Mouse (Mus musculus) urinary bladder, postnatal 36 days (tissue): Measurements from ENCODE around the gene Krt222.
"Not testable (repeated sequence)": the region's sequence is repeated elsewhere in the genome, so short reads cannot be mapped to it uniquely, and the experiment has no call there.

ENCODE experiments used
- DNase-seq, 2 experiments: peaks; one replicate each; pipeline ENCODE4 v3.0.0; 2022; ENCODE audit warnings: low spot score in 2 of 2, mixed read lengths in 1 of 2

The Krt222 gene

DNA sequence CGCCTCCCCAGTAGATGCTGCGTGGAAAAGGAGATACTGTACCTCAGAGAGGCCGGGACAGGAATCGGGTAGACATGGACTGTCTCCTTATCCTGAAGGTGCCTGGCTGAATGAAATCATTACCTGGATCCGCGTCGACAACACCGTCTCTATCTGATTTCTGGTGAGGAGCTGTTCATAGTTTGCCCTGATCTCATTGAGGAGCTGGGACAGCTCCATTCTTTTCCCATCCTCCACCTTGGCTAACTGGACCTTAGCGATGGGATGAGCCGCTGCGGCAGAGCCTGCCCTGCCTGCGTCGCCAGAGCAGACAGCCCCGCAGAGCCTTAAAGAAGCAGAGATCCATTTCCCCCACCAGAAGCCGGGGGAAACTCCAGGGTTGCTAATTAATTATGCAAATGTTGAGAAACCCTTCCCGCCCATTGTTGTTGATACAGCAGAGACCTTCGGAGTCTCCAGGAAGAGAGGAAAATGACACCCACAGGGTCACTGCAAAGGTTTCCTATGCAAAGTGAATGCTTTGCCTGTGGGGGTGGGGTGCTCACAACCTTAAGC lies at the start of gene Krt222:
Gene Krt222, minus strand, starts transcription at position 266 of the 555 bp plus-strand sequence.
- DNase-seq, result peak in 1 of 2 experiments; percentile 6

DNA sequence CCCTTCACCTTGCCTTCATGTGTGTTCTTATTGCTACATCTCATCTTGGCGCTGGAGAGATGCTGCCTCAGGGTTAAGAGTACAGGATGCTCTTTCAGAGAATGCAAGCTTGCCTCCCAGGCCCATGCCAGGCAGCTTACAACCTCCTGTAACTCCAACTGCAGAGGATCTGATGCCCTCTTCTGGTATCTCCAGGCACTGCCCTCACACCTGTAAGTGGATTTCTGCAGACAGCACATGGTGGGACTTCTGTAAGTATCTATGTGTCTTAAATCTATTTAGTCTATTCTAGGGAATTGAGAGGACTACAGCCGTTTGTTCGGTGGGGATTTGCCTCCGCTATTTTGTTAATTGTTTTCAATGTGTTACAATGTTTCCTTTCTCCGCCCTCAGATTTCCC lies 49.0 kb upstream of the Krt222 start:
- peak; percentile 6 to 13 for DNase-seq

DNA sequence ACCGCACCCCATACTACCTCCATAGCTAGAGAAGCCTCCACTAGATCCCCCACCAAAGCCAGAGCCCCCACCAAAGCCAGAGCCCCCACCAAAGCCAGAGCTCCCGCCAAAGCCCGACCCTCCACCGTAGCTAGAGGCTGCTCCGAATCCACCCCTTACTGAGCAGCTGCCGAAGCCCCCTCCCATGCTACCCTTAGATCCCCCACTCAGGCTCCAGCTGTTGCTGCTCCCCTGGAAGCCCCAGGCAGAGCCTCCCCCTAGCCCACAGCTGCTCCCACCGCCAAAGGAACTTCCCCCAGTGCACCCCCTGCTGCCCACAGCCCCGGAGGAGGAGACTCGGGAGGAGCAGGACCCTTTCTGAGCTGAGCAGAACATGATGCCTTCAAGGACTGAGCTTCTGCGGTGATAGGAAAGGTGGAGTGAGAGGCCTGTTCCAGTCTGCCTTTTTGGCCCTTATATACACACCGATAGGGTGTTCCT lies 41.0 kb upstream of the Krt222 start, which contains the start of gene Krt24:
Gene Krt24, minus strand, starts transcription at position 430 of the 480 bp plus-strand sequence.
- DNase-seq, result no peak

DNA sequence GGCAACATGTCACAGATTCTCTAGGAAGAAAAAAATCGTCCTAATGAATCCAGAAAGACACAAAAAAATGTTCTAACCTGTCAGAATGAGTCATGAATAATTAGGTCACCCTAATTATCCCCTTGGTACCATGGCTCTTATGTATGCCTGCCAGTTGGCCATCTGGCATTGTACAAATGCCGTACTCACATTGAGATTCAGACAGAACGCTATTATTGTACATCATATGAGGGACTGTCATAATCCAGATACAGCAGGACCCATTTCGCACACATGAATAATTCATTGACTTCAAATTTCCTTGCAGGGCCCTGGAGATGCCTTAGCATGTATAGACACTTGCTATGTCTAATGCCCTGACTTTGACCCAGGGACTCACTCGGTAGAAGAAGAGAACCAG lies 40.1 kb upstream of the Krt222 start:
- DNase-seq, result no peak

DNA sequence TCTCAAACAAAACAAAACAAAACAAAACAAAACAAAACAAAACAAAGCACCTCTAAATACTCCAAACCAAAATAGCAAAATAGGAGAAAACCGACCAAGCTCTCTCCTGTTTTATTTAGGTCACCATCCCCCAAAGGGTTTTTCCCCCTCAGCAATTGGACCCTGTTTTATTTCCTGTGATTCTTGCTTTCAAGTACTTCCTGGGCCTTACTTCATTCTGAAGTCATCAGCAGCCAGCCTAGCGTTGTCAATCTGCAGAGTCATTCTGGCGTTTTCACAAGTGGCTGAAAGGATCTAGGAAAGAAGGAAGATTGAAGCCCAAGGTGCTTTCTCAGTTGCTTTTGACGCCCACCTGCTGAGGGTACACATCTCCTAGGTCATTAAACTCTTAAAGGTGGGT lies 39.4 kb upstream of the Krt222 start:
- no peak for DNase-seq

DNA sequence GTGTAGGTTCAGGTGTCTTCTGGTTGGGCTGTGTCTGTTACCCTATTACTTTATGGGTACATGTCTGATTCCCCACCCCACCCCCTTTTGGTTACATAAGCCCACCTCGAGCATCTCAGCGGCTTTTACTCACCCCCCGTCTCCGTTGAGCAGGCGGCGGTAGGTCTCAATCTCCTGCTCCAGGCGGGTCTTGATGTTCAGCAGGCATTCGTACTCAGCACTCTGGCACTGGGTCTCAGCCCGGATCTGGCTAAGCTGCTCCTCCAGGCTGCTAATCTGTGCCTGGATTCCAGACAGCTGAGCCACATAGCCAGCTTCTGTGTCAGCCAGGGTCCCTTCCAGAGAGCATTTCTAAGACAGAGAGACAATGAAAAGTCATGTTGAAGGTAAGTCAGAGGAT lies 37.2 kb upstream of the Krt222 start:
- DNase-seq, result no peak

DNA sequence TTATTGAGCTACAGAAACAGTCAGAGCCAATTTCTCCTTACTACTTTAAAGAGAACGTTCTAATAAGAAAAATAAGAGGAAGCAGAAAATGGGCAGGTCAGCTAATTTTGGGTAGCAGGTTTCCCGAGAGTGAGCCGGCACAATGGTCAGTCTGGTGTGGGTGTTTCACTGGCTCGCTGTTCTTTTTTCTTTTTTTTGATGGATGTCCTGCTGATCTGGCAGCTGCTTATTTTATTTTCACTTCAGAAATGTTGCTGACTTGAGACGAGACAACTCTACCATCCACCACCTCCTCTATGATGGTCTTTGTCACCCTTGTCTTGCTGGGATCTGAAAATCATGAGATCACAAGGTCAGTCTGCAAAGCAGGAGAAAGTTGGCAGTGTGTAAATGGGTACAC lies 36.1 kb upstream of the Krt222 start:
- no peak for DNase-seq

DNA sequence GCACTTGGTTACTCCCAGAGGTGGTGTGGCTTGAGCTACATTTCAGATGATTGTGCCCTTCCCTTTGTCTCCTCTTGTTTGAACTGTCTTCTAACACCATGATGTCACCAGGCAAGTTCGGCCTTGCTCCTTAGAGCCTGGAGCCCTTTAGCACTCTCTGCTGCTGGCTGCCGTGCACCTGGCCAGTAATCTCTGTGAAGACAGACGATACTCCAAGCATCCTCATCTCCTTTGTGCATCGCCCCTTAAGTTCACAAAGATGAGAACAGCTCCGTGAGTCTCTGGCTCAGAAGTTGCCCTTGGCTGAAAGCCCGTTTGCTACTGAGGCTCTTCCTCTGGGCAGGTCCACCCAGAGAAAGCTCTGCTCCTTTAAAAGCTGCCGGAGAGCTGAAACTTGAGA lies 32.9 kb upstream of the Krt222 start:
- DNase-seq, result no peak

DNA sequence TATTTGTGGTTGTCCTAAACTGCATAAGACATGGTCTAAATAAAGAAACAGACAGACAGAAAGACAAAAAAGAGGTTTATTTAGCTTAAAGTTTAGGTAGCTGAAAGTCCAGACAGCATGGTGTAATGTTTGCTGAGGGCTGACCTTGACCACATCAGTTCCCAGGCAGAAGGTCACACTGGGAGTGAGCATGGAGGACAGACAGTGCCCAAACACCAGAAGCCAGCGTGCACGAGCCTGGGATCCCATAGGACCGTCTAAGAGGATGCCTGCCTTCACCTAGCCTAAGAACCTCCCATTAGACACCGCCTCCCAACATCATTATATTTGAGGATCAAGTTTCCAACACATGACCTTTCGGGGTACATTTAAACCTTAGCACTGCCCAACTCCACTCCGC lies 31.7 kb upstream of the Krt222 start:
- no peak for DNase-seq

DNA sequence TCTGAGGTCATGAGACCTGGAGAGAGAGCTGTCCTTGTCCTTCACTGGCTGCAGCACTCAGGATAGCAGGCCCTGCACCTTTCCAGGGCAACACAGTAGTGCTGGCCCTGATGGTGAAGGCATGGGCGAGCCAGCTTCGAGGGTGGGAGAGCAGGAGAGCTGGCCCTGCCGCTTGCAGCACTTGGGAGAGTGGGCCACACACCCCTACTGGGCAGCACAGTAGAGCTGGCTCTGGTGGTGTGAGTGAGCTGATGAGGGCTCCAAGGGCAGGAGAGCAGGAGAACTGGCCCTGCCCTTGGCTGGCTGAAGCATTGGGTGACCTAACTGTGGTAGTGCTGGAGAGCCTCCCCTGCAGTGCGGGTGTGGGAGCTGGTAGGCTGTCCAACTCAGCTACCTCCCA lies 28.8 kb upstream of the Krt222 start:
- no peak for DNase-seq

DNA sequence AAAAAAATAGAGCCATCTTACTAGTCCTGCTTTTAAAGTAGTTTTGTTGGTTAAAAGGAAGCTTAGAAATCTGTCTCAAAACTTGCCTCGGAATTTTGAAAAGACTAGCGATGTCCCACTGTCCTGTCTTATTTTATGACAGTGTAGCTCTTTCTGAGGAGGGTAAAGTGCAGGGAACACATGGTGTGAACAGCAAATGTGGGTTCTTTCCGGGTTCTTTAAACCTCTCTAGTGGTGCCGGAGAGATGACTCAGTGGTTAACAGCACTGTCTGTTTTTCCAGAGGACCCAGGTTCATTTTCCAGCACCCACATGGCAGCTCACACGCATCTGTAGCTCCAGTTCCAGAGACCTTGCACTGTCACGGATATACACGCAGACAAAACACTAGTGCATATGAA lies 25.3 kb upstream of the Krt222 start:
- DNase-seq, result no peak

DNA sequence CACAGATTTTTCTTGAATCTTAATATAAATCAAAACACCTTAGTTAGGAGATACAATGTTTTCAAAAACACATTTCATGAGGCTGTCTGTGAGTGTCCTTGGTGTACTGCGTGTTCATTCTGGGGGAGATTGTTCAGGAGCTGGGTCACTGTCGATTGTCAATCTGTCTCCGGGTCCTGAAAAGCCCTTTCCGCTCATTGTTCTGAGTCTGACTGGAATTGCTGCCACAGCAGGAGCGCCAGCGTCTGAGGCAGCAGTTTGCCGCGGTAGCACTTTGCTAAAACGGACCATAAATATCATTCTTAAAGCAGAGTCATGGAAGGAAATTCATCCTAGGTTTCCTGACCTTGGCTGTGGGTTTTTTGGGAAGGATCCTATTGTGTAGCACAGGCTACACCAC lies 21.9 kb upstream of the Krt222 start:
- DNase-seq, result no peak

DNA sequence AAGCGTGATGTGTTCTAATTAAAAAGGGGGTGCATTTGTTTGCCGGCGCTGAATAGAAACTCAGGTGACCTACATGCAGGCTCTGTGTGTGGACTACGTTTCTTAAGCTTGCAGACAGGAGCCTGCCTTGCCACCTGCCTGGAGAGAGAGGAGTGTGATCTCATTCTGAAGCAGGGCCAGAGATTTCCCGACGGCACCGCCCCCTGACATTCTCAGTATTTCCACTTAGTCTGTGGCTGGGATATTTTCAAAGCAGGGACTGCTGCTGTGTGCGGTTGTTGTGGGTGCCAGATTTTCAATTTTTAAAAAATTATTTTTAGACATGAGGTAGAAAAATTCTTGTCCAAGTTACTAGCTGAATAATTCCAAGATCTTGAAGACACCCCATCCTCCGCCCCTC lies 21.3 kb upstream of the Krt222 start:
- no peak for DNase-seq

DNA sequence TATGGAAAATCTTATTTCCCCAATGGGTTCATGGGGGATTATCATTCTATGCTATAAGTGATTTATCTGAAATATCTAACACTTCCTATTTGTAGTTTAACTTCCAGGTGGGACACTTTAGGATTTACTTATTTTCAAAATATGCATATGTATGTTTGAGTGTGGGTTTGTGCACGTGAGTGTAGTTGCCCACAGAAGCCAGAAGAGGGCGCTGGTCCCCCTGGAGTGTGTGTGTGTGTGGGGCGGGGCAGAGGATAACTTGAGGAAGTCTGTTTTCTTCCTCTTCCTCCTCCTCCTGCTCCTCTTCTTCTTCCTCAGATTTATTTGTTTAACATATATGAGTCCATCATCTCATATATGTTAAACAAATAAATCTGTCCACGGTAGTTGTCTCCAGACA lies 12.3 kb upstream of the Krt222 start:
- DNase-seq, result no peak

DNA sequence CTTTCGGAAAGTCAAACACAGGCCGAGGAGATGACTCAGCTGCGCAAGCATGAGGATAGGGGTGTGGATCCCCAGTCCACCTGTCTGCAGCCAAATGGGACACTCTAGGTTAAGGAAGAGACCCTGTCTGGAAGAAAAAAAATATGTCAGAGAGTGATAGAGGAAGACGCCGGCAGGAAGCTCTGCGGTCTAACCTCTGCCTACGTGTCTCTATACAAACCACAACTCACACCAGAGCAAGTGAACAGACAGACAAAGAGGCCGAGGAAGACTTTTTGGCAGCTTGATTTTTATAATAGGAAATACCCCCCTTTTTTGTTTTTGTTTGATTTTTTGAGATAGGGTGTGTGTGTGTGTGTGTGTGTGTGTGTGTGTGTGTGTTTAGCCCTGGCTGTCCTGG lies 11.4 kb upstream of the Krt222 start:
- no peak for DNase-seq

DNA sequence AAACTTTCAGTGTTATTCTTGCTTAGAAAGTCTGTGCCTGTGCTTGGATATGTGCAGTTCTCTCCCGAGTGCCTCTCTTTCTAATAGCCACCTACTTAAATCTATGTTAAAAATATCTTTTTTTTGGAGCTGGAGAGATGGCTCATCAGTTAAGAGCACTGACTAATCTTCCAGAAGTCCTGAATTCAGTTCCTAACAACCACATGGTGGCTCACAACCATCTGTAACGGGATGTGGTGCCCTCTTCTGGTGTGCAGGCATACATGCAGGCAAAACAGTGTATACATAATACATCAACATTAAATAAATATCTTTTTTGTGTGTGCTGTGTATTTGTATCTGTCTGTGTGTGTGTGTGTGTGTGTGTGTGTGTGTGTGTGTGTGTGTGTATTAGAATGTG lies 10.0 kb upstream of the Krt222 start:
- no peak for DNase-seq

DNA sequence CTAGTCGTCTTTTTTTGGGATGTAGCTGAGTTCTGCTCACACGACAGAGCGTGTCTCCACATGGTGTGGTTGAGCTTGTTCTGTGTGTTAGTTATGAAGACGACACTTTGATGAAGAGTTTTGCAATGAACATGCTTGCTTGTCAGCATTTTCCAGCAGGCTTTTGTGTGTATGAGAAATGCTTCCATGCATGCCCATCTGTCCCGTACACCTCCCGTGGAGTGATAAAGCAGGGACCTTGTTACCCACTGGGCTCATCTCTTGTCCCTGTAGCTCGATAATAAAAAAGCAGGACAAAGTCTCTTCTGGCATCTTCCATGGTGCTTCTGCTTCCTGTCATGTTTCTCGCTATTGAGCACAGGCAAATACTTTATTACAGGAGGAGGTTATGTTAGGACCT lies 8.8 kb upstream of the Krt222 start:
- no peak for DNase-seq

DNA sequence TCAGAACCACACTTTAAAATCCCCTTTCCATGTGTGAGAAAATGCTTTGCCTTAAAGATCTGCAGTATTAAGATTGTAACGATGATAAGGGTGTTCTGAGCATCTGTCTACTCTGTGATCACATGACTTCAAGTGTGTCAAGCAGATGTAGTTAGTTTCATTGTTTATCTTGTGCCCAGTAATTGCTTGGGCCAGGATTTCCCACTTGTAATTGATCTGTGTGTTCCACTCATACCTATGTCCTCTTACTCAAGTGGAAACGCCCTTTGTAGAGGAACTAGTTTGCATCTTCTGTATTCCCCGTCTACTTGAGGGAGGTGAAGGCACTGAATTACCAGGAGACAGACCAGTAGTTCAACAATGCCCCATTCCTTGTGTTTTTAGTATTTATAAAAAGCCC lies 6.8 kb upstream of the Krt222 start:
- DNase-seq, result no peak

DNA sequence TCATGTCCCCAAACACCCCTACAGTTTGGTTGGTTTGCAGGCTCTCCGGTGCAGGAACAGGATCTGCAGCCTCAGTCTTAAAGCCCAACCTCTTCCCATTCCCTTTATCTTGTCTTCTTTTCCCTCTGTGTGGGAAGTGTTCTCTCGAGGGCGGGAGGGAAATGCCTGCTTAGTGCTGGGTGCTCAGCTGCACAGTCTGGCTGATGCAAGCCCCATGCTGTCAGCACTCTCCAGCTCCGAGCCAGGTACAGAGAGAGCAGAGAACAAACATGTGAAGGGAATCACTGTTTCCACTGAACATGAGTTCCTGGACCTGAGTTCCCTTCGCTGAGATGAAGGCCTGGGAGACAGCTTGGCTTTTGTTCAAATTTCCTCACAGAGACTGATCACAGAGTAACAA lies 6.4 kb upstream of the Krt222 start:
- no peak for DNase-seq

DNA sequence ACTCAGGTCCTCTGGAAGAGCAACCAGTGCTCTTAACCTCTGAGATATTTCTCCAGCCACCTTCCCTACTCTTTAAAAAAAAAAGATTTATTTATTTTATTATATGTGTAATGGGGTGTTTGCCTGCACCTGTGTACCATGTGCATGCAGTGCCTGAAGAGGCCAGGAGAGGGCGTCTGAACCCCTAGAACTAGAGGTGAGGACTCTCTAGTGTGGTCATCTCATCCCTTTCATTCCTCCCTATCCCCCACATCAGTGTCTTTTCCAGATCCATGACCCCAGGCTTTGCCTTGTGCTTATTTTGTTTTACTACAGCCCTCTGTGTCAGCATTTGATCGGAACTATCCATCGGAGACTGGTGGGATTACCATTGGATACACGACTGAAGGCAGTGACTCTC lies 5.2 kb upstream of the Krt222 start:
- DNase-seq, result no peak

DNA sequence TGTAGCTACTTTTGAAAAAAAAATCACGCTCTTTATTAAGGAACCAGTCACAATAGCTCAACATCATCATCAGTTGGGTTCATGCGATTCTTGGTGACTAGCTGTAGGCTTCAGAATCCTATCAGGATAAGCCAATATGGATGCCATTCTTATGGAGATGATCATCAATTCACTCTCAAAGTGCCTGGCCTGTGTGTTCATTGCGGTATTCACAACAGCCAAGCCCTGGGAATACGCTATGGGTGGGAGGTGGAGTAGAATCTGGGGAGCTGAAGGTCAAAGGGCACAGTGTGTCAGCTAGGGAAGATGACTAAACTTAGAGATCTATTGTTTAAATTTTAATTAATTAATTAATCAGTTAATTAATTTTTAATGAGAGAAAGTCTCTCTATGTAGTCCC lies 4.0 kb upstream of the Krt222 start:
- no peak for DNase-seq

DNA sequence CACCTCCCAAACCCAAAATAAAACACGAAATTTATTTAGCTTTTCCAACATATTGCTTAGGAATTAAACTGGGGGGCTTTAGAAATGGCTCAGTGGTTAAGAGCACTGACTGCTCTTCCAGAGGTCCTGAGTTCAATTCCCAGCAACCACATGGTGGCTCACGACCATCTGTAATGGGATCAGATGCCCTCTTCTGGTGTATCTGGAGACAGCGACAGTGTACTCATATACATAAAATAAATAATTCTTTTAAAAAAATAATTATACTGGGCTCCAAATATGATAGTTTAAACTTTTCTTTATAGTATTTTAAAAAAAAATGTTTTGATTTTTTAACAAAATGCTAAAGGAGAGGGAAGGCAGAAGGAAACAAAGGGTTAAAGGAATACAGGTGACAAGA lies 634 bp upstream of the Krt222 start:
- not testable (repeated sequence) for DNase-seq

DNA sequence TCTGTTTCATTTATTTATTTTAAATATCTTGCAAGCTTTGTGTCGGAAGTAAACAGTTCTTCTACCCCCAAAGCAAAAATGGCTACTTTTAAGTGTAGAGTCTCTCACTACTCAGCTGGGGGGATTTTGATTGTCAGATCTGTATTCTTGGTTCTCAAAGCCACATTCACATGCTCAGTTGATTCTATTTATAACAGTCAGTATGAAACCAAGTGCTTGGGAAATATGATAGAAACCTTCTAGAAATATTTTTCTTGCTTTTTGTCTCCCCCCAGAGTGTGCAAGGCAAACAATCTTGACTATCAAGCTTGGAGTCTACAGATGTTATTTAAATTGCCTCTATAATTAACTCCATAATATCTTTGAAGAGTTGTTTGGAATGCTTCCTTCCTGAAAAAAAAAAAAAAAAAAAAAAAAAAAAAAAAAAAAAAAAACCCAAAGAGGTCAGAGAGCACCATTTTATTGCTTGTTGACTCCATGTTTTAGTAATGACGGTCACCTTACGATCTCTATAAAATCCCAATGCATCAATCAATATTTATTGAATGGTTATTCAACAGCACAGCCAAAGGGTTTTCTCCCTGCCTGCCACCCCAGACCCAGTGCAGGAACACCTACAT lies 575 bp downstream of the Krt222 start:
- DNase-seq, result no peak

DNA sequence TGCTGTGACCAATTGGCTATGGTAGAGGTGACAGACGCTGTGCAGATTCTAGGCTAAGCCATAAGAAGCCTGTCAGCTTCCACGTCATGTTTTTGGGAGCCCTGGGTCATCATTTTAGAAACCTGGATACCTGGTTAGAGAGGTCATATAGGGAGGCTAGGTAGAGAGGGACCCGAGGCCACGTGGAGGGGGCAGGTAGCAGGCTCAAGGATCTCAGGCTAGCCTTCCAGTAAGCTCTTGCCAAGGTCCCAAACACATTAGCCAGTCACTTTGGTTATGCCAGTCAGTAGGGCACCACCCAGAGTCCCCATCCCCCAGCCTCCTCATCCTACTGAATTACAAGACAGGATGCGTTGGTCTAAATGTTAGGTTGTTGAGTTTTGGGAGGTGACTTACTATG lies 1.8 kb downstream of the Krt222 start:
- DNase-seq, result no peak
